Mouse (Mus musculus) liver, postnatal 0 days (tissue): Measurements from ENCODE around the gene Slc9c1.

Experiments
- CTCF ChIP-seq: sonication (generic); IDR thresholded peaks from 2 replicates; pipeline ENCODE4 v1.5.1; 2016; ENCODE audit warnings: antibody characterized with exemption, low read depth
- EP300 ChIP-seq: IDR thresholded peaks from 2 replicates; pipeline ENCODE4 v1.6.1; 2016; ENCODE audit warnings: antibody characterized with exemption, low read depth, mild to moderate bottlenecking

DNA sequence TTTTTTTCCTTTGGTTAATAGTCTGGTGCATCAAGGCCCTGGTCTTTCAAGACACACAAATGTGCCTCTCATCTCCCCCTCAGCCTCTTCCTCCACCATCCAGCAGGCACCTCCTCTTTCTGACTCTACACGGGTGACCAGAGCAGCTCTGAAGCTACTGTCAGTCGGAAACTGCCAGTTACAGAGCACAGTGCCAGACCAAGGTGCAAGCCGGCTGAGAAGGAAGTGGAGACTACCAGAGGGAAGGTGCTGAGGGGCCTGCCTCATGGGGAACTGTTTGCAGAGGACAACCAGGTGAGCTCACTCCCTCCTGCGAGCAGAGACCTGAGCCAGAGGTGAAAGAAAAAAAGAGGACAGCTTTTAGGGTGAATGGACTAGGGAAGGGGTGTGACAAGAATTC is 75.2 kb downstream of the Slc9c1 start, which contains the start of gene Gcsam:
- TF ChIP-seq EP300 (no peak), CTCF (no peak)
